Mouse (Mus musculus) limb, embryonic 11.5 days (tissue): ENCODE results near the gene Atp8a1. TPM values are rescaled to one million over a fixed set of nuclear protein-coding genes. Genes with fewer than 3 reads are reported as not detected.
A peak's percentile ranks its signal among the peaks of the same experiment; 100 is the strongest.
"Not testable (repeated sequence)": the region's sequence is repeated elsewhere in the genome, so short reads cannot be mapped to it uniquely, and the experiment has no call there.

Experiments
- ATAC-seq: fragments of 200-750 bp; cut with Nextera tagmentation; 2 replicates; pipeline ENCODE4 v1.8.0; 2017; ENCODE audit warnings: low read depth; ENCODE audit not compliant: insufficient number of reproducible peaks, low FRiP score, low TSS enrichment
- DNase-seq: peaks from one replicate; pipeline ENCODE4 v3.0.0-alpha.2; 2015; ENCODE audit warnings: low spot score
- H3K27ac ChIP-seq: fragments of 300-500 bp; sonication (generic); replicated peaks from 2 replicates; pipeline ENCODE4 v1.5.1; 2014; ENCODE audit warnings: low read depth, mild to moderate bottlenecking, low read length
- H3K27me3 ChIP-seq: fragments of 300-500 bp; sonication (generic); 2 replicates; pipeline ENCODE4 v1.6.1; 2014; ENCODE audit warnings: mild to moderate bottlenecking, low read length, mixed read lengths; ENCODE audit not compliant: control insufficient read depth, insufficient read depth
- H3K36me3 ChIP-seq: fragments of 300-500 bp; sonication (generic); 2 replicates; pipeline ENCODE4 v1.6.1; 2014; ENCODE audit warnings: mild to moderate bottlenecking, low read length, moderate library complexity, mixed read lengths; ENCODE audit not compliant: control insufficient read depth, insufficient read depth
- H3K4me1 ChIP-seq: fragments of 300-500 bp; sonication (generic); 2 replicates; pipeline ENCODE4 v1.6.1; 2014; ENCODE audit warnings: low read length, mixed read lengths; ENCODE audit not compliant: control insufficient read depth, insufficient read depth
- H3K4me2 ChIP-seq: fragments of 300-500 bp; sonication (generic); 2 replicates; pipeline ENCODE4 v1.6.1; 2014; ENCODE audit warnings: low read depth, mild to moderate bottlenecking, moderate library complexity; ENCODE audit not compliant: severe bottlenecking
- H3K4me3 ChIP-seq: fragments of 300-500 bp; sonication (generic); 2 replicates; pipeline ENCODE4 v1.5.1; 2014; ENCODE audit warnings: low read depth, low read length
- H3K9ac ChIP-seq: fragments of 300-500 bp; sonication (generic); 2 replicates; pipeline ENCODE4 v1.6.1; 2014; ENCODE audit warnings: mild to moderate bottlenecking, low read length
- H3K9me3 ChIP-seq: fragments of 300-500 bp; sonication (generic); 2 replicates; pipeline ENCODE4 v1.6.1; 2016; ENCODE audit warnings: low read length; ENCODE audit not compliant: control insufficient read depth
- WGBS: fragments of 180-500 bp; shearing (Covaris S2); extraction: QIAGEN DNeasy Blood & Tissue Kit; methylation state at CpG from one replicate; pipeline ENCODE4 v1.1.7; 2014; 5-methylcytosine and 5-hydroxymethylcytosine counted together
- polyA plus RNA-seq: library from polyadenylated mRNA; unstranded; fragments of >200 nt; fragmentation: Nextera tagmentation; extraction: Ambion mirVana; gene quantifications from 2 replicates; pipeline ENCODE4 v1.2.1, GENCODE M21; 2014

Atp8a1 gene
- polyA plus RNA-seq, 1 experiment from 2014 or later: 7.7 TPM

DNA sequence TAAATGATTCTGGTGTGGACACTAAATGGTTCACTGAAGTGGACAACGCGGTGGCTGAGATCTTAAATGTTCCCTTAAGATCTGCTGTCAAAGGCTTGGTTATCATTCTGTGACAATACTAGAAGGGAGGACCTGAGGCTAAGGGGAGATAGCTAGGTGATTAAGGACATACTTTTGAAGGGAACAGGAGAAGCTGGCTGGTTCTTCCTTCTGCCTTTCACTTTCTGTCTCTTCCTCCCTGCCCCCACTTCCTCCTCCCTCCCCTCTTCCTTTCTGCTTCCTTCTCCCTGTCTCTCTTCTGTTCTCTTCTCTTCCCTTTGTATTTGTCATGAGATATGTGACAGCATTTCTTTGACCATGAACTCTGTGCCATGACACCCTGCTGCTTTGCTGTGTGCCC, 26.0 kb downstream of the Atp8a1 start:
- no peak for ATAC-seq
- H3K27ac ChIP-seq: no peak overlapping the region

GRCm38 (mm10) chr5:67819451-67819850, 27.8 kb downstream of the Atp8a1 start:
- no peak for ATAC-seq

More for the DNA sequence above, 26.0 kb downstream of the Atp8a1 start:
- H3K9me3 ChIP-seq: no peaks in the 10 kb centered on the region
- no peak overlapping the region for H3K4me3 ChIP-seq
- WGBS: 87% methylated on average over 2 of the region's 2 CpGs
- H3K4me2 ChIP-seq: no peak overlapping the region
- no peak overlapping the region for H3K9ac ChIP-seq
- no peaks in the 10 kb centered on the region for H3K36me3 ChIP-seq
- H3K27me3 ChIP-seq: no peaks in the 10 kb centered on the region
- no peaks in the 10 kb centered on the region for H3K4me1 ChIP-seq
- DNase-seq: no peak

GRCm38 (mm10) chr5:67815572-67816325, 31.5 kb downstream of the Atp8a1 start:
- Histone ChIP-seq H3K4me3 (no peak overlapping the region), H3K36me3 (no peaks in the 10 kb centered on the region), H3K9me3 (no peaks in the 10 kb centered on the region), H3K9ac (no peak overlapping the region), H3K27ac (no peak overlapping the region), H3K4me1 (no peaks in the 10 kb centered on the region), H3K27me3 (no peaks in the 10 kb centered on the region), H3K4me2 (no peak overlapping the region)
- DNase-seq (no peak), ATAC-seq (no peak)
- whole genome bisulfite sequencing: 58% methylated on average over 16 of the region's 16 CpGs

More at GRCm38 (mm10) chr5:67819451-67819850, 27.8 kb downstream of the Atp8a1 start:
- H3K9ac ChIP-seq: no peak overlapping the region
- no peaks in the 10 kb centered on the region for H3K27me3 ChIP-seq
- no peak overlapping the region for H3K4me2 ChIP-seq
- H3K27ac ChIP-seq: no peak overlapping the region
- WGBS: 78% methylated on average over 5 of the region's 5 CpGs
- no peak for DNase-seq
- H3K4me1 ChIP-seq: no peaks in the 10 kb centered on the region
- no peaks in the 10 kb centered on the region for H3K9me3 ChIP-seq
- no peaks in the 10 kb centered on the region for H3K36me3 ChIP-seq
- H3K4me3 ChIP-seq: no peak overlapping the region

- not testable (repeated sequence) for H3K4me2 ChIP-seq, H3K9me3 ChIP-seq, H3K27ac ChIP-seq, H3K4me1 ChIP-seq, H3K9ac ChIP-seq, H3K36me3 ChIP-seq, H3K27me3 ChIP-seq, DNase-seq, H3K4me3 ChIP-seq, ATAC-seq
- WGBS: 85% methylated on average over 4 of the region's 8 CpGs
These were observed 32.2 kb downstream of the Atp8a1 start for GRCm38 (mm10) chr5:67815060-67815459.

DNA sequence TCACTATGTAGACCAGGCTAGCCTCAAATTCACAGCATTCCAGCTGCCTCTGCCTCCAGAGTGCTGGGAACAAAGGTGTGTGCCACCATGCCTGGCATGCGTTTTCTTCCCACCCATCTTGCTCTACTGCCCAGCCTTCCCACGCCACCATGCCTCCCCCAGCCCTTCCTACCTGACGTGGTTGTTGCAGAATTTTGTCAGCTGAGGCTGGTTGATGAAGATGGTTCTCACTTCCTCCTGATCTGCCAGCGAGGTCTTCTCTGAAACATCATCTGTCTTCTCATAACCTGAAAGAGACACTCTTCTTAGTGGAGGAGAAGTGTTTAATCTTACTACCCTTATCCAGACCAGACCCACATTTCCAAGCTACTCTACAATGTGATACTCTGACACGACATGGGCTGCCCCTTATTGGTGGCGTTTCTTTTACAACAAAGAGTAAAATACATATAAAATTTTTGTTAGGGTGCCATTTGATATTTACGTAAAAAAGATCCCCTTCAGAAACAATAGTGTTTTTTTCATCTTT, 32.7 kb downstream of the Atp8a1 start:
- no peak overlapping the region for H3K4me3 ChIP-seq
- H3K9ac ChIP-seq: no peak overlapping the region
- ATAC-seq: no peak
- H3K36me3 ChIP-seq: no peaks in the 10 kb centered on the region
- H3K4me2 ChIP-seq: no peak overlapping the region
- H3K9me3 ChIP-seq: no peaks in the 10 kb centered on the region
- H3K27me3 ChIP-seq: no peaks in the 10 kb centered on the region
- 91% methylated on average over 7 of the region's 7 CpGs for WGBS
- no peak overlapping the region for H3K27ac ChIP-seq
- no peaks in the 10 kb centered on the region for H3K4me1 ChIP-seq
- DNase-seq: no peak

GRCm38 (mm10) chr5:67813334-67813733, 33.9 kb downstream of the Atp8a1 start:
- H3K9ac ChIP-seq: no peak overlapping the region
- no peak for DNase-seq
- H3K9me3 ChIP-seq: no peaks in the 10 kb centered on the region
- no peaks in the 10 kb centered on the region for H3K36me3 ChIP-seq
- ATAC-seq: no peak
- H3K4me2 ChIP-seq: no peak overlapping the region
- no peaks in the 10 kb centered on the region for H3K4me1 ChIP-seq
- no peak overlapping the region for H3K27ac ChIP-seq
- no peak overlapping the region for H3K4me3 ChIP-seq
- 91% methylated on average over 5 of the region's 5 CpGs for WGBS
- H3K27me3 ChIP-seq: no peaks in the 10 kb centered on the region

- peak; percentile 15 for DNase-seq
- WGBS: 91% methylated on average over 17 of the region's 17 CpGs
These were observed 44.8 kb downstream of the Atp8a1 start for GRCm38 (mm10) chr5:67802174-67803030.

GRCm38 (mm10) chr5:67800801-67801200, 46.4 kb downstream of the Atp8a1 start:
- H3K4me3 ChIP-seq: no peak overlapping the region
- 56% methylated on average over 8 of the region's 8 CpGs for WGBS
- no peak for ATAC-seq
- no peaks in the 10 kb centered on the region for H3K27me3 ChIP-seq
- H3K9me3 ChIP-seq: no peaks in the 10 kb centered on the region
- peak; percentile 17 for DNase-seq
- H3K4me1 ChIP-seq: peaks cover 4% of the 10 kb centered on the region; the same call in 1 of the 2 replicates
- no peak overlapping the region for H3K27ac ChIP-seq
- no peaks in the 10 kb centered on the region for H3K36me3 ChIP-seq
- no peak overlapping the region for H3K4me2 ChIP-seq
- H3K9ac ChIP-seq: no peak overlapping the region

More at GRCm38 (mm10) chr5:67802174-67803030, 44.8 kb downstream of the Atp8a1 start:
- no peaks in the 10 kb centered on the region for H3K9me3 ChIP-seq
- H3K36me3 ChIP-seq: no peaks in the 10 kb centered on the region
- ATAC-seq: no peak
- peaks cover 4% of the 10 kb centered on the region; the same call in 1 of the 2 replicates for H3K4me1 ChIP-seq
- no peak overlapping the region for H3K27ac ChIP-seq
- H3K4me3 ChIP-seq: no peak overlapping the region
- no peak overlapping the region for H3K9ac ChIP-seq
- H3K27me3 ChIP-seq: no peaks in the 10 kb centered on the region
- no peak overlapping the region for H3K4me2 ChIP-seq
